Mouse (Mus musculus): ENCODE measurements at regions not wholly inside any gene's neighbourhood (a gene's known extent, or its start where the extent isn't known, plus 50 kb on each side); places are given as distances from the start of the nearest gene placed in this dataset.
A peak's percentile ranks its signal among the peaks of the same experiment; 100 is the strongest.

DNA sequence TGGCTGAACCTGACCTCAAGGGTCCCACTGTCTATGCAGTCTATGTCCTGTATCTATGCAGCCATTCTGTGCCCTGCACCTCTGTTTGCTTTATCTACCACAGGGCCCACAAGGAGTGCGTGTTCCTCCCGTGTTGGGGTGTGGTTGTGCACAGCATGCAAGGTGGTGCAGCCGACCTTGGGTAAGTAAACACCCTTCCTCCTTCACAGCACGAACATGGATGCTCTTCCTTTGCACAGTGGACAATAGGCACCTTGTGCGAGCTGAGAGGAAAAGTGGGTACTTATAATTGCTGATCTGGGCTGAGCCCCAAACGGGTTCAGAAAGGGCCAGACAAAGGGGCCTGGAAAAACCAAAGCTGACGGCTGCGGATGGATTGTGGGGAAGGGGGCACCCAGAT, 91.3 kb upstream of the 1600014C23Rik start:
- no peak for DNase-seq (ENCODE audit: low read depth)

DNA sequence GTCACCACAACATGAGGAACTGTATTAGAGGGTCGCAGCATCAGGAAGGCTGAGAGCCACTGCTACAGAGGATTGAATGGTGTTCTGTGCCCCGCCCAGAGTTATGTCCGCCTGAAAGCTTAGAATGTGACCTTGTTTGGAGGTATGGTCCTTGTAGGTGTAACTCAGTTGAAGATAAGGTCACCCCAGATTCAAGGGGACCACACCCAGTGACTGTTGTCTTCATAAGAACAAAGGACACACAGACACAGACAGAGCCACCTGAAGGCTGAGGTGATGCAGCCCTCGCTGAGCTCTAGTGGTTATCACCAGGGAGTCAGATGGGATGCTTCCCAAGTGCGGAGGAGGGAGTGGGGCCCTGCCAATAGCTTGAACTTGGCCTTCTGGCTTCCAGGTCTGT, 89.9 kb upstream of the 1600014C23Rik start:
- DNase-seq (ENCODE audit: low read depth): no peak

DNA sequence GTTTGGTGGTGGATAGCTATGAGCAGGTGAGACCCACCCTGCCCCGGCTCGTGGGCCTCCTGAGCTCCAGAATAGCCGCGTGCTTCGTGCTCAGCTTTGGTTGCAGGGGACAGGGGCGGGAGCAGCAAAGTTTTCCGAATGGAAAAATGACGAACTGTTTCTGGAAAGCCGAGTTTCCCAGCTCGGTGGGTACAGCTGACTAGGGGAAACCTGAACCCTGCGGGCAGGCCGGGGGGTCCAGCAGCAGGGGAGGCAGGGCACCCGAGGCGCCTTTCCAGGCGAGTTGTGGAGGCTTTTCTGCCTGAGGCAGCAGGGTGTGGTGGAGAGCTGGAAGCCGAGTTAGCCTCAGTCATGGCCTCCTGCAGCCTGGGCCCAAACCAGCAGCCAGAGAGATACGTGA, 88.8 kb upstream of the 1600014C23Rik start:
- DNase-seq (ENCODE audit: low read depth): no peak

DNA sequence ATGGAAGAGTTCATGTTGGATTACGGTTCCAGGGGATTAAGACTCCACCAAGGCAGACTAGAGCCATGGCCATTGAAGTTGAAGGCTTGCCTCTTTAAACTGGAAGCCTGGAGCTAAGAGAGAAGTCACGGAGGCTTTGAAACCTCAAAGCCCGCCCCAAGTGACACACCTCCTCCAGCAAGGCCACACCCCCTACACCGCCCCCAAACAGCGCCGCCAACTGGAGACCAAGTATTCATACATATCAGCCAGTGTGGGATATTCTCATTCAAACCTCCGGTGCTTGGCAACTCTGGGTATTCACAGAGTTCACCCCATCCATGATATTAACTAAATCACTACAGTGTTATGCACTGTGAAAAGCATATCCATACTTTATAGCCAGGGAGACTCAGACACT, 87.7 kb upstream of the 1600014C23Rik start:
- DNase-seq (ENCODE audit: low read depth): no peak

DNA sequence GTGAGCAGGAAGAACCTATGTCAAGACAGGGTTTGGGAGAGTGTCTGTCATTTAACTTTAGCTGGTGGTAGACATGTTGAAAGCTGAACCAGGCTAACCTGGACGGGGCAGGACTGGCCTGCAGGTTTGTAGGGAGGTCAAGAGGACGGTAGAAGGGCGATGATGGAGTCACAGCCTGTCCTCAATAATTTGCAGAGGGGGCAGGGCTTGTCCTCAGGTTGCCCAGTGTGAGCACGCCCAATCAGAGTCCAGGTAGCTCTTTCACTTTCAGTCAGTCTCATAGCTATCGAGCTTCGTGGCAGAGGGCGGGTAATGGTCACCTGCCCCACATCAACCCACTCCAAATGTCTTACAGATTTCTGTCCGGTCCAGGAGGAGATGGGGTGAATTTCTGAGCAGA, 85.5 kb upstream of the 1600014C23Rik start:
- DNase-seq (ENCODE audit: low read depth): no peak

DNA sequence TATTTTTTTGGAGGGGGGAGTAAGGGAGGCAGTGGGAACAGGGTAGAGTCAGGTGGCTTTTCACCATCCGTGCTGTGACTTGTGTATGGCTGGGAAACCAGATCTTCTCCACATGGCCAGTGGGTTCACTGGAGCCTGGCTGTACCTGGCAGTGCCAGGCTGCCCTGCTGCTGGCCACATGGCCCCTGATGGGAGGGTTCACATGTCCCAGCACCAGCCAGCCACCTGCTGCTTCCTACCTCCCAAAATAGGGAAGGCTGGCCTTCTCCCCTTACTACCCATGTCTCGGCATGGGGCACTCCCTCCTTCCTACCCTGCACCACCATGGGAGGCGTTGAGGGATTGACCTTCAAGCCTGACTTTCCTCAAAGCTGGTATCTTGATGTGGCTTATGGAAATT, 82.9 kb upstream of the 1600014C23Rik start:
- no peak for DNase-seq (ENCODE audit: low read depth)

DNA sequence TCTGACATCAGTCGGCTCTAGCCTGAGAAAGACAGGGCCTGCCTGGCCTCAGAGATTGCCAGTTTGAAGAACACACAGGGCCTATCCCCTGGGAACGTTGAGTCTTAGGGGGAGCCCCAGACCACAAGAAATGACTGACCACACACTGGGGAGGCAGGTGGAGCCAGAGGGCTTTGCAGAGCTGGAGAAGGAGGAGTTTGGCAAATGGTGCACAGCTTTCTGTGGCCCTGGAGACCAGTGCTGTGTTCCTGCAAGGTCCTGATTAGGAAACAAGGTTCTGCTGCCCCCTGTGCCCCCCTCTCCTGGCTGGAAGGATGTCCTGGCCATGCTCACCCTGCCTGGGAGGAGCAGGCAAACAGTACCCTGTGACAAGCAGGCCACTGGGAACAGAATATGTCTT, 82.2 kb upstream of the 1600014C23Rik start:
- DNase-seq (ENCODE audit: low read depth): peak; percentile 87

DNA sequence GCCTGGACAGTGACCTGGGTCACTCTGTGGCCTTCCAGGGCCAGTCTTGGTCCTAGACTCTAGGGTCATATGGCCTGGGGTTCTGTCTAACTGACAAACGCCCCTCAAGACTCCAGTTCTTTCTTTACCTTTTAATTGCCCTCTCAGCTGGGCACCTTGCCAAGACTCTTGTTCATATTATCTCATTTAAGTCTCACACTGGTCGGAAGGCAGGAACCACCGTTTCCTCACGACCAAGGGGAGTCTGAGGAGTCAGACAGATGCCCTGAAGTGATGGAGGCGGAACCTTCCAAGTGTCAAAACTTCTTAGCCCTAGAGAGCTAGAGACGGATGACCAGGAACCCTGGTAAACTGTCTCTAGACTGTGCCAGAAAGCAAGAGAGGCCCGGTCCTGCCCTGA, 81.7 kb upstream of the 1600014C23Rik start:
- peak; percentile 45 for DNase-seq (ENCODE audit: low read depth)

DNA sequence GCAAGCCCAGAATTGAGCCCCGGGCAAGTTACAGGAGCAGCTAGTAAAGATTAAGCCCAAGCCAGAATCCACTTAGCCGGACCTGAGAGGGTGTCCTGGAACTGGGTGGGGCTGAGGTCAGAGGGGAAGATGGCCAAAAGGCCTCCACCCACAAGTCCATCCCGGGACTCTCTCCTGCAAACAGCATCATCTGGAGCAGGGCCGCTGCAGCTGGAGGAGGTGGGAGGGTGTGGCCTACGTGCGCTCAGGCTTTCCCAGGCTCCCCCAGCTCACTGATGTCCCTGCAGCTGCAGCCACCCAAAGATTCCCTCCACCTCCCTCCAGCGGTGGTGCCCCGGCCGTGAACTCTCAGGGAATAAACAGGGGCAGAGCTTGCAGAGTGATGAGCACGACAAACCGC, 80.9 kb upstream of the 1600014C23Rik start:
- no peak for DNase-seq (ENCODE audit: low read depth)

DNA sequence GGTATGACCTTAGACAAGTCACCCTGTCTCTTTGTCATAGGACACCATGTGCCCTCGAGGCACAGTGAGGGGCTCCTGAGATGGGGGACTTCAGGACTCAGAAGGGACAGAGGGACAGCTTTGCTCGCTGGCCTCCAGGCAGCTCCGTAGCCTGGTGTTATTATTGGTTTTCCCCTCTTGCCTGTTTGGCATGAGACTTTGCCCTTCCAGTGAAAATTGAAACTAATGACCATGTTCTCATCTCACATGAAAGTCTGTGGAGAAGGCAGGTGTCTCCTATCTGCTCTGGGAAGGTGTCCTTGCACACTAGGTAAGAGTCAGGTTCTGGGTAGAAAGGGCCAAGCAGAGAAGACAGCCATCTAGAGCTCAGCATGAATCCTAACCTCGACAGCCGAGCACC, 80.3 kb upstream of the 1600014C23Rik start:
- no peak for DNase-seq (ENCODE audit: low read depth)

DNA sequence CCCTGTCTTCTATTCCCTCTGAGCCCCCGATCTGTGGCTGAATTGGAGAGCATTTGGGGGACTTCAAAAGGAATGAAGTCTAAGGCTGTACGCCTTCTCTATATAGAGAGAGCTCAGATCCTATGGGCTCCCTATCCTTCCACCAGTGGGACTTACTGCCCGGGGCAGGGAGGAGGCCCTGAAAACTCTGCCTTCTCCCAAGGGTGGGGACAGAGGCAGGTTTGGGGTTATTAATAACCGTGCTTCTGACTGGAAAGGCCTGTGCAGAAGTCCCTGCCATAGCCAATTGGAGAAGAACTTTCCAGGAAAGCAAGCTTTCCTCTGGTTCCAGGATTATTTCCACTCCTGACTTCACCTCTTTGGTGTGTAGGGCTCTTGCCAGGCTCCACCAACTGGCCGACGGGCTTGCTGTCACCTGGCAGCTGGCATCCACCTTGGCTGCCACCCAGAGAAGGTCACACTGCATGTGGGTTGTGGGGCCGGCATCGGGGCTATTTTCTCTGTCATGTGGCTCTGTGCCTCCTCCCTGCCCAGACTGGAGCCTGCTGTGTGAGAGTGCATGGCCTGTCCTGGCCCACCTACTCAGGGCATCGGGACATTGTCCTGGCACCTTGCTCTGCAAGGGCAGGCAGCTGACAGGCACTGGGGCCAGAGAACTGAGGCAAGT, 78.8 kb upstream of the 1600014C23Rik start:
- no peak for DNase-seq (ENCODE audit: low read depth)

DNA sequence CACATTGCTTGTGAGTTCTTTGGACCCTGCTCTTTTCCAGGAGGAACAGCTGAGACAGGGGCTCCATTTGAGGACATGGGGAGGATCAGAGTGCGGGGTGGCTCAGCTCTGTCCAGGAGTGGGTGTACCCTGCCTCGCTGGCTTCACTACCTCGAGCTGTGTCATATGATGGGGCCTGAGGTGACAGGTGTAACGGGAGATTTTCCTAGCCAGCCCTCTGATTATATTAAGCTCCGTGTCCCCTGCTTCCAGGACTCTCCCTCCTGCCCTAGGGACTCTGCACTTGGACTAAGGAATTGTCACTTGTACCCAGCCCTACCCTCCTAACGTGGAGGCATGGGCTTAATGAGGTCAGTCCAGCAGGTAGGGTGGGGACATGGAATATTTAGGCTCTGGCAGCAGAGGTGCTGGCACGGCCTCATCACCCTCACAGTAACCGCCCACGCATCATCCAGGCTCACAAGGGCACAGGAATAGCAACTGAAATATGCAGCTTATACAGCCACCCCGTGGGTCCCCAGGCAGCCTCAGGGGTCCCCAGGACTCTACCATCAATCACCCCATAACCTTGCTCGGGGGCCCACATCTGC, 78.1 kb upstream of the 1600014C23Rik start:
- no peak for DNase-seq (ENCODE audit: low read depth)

DNA sequence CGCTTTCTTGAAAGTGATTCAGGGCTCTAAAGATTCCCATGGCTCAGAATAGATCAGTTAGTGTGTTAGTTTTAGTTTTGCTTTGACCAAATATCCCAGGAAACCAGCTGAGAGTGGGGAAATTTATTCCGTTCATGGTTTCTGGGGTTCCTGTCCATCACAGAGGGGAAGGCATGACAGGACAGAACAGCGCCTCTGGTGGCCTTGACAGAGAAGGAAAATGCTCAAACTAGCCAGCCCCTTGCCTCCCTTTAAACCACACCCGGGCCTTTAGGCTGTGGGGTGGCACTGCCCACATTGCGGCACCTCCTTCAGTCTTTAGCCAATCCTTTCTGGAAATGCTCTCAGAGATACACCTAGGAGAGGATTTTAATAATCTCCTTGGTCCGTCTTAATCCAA, 76.1 kb upstream of the 1600014C23Rik start:
- DNase-seq (ENCODE audit: low read depth): peak; percentile 26

DNA sequence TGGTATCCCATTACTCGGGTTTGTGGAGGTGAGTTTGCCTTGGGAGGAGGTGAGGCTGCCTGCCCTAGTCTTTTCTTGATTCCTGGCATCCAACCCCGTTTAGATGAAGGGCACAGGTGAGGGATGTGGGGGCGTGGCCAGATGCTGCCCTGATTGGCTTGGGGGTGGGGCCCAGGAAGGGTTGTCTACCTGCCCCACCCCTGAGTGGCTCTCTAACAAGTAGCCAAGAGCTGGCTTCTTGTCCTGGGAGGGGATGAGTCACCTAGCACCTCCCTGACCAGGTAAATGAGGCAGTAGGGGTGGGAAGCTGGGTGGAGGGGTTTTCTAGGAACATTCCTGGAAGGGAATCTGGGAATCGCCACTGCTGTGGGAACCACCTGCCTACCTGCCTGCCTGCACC, 74.7 kb upstream of the 1600014C23Rik start:
- DNase-seq (ENCODE audit: low read depth): no peak

DNA sequence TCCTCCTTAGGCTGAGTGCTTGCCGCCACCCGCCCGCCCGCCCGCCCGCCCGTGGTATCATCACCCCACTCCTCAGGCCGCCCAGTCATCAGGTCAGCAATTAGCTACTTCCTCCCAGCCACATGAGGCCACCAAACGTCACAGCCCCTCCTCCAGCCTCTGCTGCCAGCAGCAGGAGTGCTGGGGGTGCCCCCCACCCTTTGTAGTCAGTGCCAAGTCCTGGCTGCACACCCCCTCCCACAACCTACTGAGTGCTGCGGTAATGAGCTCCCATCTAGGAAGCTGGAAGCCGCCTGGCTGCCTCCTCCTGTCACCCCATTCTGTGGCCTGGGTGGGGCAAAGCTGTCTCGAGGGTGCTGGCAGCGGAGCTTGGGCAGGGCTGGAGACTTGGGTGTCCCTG, 73.8 kb upstream of the 1600014C23Rik start:
- DNase-seq (ENCODE audit: low read depth): no peak

DNA sequence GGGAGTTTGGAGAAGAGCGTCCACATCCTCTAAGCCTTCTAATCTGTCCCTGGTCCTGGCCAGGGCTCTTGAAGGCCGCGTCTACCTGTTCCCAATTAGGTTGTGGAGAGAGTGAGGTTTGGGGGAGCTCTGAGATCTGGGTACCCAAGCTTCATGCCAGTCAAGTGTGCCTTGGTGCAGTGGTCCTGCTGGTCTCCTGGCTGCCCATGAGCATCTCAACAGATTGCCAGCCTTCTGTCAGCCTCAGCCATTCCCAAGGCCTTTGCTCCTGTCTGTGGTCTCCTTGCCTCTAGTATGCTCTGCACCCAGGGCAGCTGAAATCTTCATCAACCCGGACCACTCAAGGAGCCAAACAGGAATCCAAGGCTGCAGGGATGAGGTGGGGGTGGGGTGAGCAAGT, 73.2 kb upstream of the 1600014C23Rik start:
- DNase-seq (ENCODE audit: low read depth): no peak

DNA sequence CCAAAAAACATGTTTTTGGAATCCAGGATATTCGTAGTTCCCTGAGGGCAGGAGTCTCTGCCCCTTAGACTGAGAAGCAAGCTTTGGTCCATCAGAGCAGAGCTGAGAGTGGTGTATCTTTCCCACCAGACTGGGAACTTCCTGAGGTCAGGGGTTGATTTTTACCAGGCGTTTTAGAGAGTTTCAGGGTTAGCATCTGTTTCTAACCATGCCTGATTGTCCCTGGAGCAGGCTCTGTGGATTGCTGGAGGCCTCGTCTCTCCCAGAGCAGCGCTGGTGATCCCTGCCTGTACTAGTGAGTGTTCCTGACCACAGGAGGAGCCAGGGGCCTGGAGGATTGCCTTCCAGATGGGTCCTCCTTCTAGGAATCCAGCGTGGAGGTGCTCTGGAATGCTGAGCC, 72.8 kb upstream of the 1600014C23Rik start:
- DNase-seq (ENCODE audit: low read depth): peak; percentile 37

DNA sequence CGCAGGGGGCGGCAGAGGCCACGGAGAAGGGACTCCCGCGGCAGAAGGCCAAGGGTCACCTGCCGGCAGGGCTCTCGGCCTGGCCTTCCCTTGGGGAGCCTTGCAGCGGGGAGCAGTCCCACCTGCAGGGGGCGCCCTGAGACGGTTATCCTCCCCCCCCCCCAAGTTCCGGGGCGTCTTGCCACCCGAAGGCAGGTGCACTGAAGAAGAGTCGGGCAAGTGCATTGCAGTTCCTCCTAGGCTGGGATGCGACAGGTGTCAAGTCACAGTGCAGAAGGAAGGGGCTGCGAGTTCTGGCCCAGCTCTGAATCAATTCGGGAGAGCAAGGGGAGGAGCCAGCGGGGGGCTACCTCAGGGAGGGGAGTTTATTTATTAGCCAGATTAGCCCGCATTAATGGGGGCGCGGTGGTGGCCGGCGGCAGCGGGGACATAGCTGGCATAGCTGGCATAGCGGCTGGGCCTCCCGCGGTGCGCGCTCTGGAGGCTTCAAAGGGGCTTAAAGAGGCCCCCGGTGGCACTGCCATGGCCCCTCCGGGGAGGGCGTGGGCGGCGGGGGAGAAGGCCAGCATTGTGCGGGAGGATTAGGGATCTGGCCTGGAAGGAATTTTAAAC, 71.9 kb upstream of the 1600014C23Rik start:
- no peak for DNase-seq (ENCODE audit: low read depth)

DNA sequence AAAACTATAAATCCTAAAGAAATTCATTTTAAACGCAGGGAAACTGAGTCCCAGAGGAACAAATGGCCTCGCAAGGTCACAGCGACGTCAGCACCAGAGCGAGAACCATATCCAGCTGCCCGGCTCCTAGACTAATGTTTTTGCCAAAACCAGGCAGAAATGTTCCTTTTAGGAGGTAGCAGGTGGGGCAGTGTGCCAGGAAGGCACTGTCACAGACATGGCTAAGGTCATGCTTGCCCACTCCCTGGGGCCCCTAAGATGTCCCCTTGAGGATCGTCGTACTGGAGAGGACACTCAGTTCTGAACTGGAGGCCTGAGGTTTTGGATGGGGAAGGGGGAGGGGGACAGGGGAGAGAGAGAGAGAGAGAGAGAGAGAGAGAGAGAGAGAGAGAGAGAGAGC, 69.7 kb upstream of the 1600014C23Rik start:
- DNase-seq (ENCODE audit: low read depth): no peak

DNA sequence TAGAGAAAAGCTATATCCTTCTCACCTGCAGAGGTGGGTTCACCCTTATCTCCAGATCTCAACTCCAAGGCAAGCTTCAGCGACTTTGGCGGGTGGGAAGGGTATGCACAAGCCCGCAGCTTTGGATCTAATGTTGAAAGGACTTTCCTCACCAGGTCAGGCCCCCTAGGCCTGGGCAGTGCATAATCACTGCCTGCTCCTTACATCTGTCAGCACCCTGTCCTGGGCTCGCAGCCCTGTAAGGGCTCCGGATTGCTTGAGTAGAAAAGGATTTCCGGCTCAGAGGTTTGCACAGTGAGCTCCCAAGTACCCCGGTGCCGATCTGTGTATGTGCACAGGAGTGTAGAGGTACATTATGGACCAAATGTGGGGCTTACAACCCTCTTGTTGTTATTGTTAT, 68.8 kb upstream of the 1600014C23Rik start:
- DNase-seq (ENCODE audit: low read depth): no peak

DNA sequence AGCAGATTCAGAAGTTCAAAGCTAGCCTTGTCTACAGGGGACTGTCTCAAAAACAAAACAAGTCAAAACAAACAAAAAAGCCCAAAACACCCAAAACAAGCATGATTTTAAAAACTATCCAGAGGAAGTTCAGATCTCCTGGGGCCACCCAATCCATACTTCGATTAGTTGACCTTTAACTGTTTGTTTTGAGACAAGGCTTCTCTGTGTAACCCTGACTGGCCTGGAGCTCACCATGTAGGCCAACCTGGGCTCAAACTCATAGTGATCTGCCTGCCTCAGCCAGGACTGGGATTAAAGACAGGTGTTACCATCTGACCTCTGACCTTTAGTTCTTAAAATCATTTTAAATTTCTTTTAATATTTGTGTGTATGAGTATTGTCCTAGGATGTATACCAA, 66.1 kb upstream of the 1600014C23Rik start:
- no peak for DNase-seq (ENCODE audit: low read depth)

DNA sequence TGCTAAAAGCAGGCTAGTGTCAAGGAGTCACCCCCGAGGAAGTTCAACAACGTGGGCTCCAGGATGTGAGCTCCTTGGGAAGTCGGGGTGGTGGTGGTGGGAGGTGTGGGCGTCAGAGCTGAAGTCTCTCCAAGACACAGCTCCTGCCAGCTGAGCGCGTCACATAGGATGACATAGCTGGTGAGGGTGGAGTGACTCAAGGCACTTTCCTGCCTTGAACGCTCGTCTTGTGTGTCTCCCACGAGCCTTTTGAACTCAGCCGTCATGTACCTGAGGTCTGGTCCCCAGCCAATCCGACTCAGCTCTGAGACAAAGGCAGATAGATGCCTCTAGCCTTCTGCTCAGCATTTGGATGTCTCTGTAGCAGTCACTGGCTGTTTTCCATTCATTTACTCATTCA, 65.4 kb upstream of the 1600014C23Rik start:
- peak; percentile 74 for DNase-seq (ENCODE audit: low read depth)

DNA sequence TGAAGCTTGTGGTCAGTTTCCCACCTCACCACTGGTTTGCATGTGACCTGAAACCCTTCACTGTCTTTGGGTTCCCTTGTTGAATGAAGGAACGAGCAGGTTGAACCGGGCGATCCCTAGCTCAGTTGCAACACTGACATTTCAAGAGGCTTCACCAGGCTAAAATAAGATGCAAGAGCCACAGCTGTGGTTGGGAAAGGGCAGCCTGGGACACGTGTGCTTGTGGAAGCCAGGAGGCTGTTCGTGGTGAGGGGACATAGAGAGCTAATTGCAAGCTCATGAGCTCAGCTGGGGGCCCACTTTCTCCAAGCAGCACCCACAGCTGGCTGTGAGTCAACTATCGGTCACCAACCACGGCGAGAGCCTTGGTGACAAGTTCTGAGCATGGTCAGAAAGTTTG, 64.8 kb upstream of the 1600014C23Rik start:
- DNase-seq (ENCODE audit: low read depth): peak; percentile 59

DNA sequence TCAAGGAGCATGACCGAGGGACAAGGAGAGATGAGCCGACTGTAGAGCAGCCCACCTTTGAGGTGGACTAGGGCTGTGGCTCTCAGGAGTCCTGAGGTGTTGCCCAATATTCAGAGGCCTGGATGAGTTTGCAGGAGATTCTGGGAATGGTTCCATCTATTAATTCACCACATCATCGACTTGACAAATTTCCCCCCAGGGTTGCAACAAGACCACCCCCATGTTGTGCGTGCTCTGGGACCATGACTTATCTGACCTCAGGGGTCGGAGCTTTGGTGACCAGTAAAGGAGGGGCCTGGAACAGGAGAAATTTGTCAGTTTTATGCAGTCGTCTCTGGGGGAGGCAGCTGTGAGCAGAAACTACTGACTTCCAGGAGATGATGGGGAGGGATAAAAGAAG, 63.5 kb upstream of the 1600014C23Rik start:
- DNase-seq (ENCODE audit: low read depth): peak; percentile 84

Measured in NIH3T3 (cell line).